Mouse (Mus musculus) spleen, postnatal 10 days (tissue): ENCODE results near the gene Palm.

ENCODE experiments used
- DNase-seq, 2 experiments: peaks; one replicate each; pipeline ENCODE4 v3.0.0; 2021 to 2022; ENCODE audit warnings: low spot score in 2 of 2

Palm gene

DNA sequence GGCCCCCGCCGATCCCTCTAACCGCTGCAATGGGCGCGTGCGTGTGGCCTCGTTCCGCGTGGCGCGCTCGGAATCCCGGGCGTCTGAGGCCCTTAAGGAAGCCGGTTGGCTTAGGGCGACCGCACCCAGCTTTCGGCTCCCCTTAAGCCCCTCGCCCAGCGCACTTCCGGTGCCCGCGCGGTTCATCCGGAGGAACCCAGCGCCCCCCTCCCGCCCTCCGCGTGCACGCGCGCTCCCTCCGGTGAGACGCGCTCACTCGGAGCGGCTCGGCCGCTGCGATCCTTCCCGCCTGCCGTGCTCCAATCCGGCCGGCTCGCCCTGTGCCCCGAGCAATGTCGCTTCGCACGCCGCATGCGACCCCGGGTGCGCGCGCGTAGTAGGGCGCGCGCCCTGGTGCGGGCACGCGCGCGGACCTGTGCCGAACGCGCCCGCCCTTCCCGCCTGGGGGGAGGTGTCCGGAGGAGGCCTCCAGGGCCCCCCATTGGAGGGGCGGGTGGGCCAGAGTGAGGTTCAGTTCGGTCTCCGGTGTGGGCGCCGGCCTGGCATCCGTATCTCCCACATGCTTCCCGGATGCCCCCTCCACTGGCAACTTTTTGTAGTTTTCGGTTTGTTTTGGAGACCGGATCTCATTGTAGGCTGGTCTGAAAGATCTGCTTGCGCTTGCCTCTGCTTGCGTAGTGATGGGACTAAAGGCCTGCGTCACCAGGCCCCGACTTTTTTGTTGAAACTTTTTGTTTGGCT lies 61.6 kb downstream of the Palm start:
- DNase-seq: peak; percentile 74 to 77

- peak; percentile 47 to 55 for DNase-seq
Measured at GRCm38 (mm10) chr10:79855558-79856184, 62.3 kb downstream of the Palm start.

GRCm38 (mm10) chr10:79856280-79856679 lies 62.9 kb downstream of the Palm start:
- no peak for DNase-seq

GRCm38 (mm10) chr10:79856704-79857451 lies 63.5 kb downstream of the Palm start:
- no peak for DNase-seq

GRCm38 (mm10) chr10:79857452-79857811 lies 64.1 kb downstream of the Palm start:
- DNase-seq: peak; percentile 45 to 71

GRCm38 (mm10) chr10:79857894-79858293 lies 64.5 kb downstream of the Palm start:
- DNase-seq: no peak

DNA sequence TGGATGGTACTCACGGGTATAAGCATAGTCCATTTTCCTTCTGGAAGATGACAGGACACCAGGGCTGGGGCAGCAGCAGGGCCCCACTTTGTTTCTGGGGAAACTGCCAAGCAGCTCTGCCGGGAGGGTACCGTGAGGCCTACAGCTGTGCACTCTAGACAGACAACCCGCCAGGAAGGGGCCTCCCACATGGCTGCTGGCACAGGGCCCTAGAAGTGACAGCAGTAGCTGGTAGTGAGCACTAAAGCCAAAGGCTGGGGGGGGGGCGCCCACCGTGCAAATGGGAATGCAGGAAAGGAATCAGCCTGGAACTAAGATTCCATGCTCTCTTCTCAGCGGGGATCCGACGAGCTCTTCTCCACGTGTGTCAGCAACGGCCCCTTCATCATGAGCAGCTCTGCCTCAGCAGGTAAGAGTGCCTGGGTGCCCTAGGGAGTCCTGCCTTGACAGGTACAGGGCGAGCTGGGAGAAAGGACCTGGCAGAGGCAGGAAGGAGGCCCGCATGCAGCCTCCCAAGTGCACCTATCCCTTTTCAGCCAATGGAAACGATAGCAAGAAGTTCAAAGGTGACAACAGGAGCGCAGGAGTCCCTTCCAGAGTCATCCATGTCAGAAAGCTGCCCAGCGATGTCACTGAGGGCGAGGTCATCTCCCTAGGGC lies 65.2 kb downstream of the Palm start:
- no peak for DNase-seq

GRCm38 (mm10) chr10:79859116-79859515 lies 65.7 kb downstream of the Palm start:
- DNase-seq: no peak

DNA sequence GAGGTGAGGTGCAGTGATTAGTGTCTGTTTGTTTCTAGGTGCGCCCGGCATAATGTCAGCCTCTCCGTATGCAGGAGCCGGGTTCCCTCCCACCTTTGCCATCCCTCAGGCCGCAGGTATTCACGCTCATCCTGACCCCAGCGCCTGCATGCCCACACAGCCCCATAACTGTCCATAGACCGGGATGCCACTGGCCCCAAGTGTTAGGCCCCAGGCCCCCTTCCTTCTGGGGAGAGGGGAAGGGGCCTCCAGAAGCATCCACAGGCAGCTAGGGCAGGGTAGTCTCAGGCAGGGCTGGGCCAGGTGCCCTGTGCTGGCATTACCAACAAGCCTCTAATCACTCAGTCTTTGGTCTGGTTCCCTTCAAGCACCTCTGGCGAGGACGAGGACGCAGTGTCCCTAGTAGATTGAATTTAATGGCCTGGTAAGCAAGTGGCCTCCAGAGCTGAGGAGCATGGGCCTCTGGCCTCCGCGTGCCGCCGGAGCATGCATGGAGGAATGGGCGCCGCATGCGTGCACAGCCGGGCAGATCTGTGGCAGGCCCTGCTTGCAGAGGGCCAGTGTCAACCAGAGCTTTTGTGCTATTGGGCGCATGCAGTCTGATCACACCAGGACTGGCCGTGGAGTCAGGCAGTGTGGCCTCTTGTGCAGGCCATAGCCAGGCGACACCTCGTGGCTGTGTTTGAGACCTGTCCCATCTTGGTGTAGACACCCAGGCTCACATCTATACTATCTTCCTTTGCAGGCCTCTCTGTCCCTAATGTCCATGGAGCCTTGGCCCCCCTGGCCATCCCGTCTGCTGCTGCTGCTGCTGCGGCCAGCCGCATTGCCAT lies 66.9 kb downstream of the Palm start:
- no peak for DNase-seq

DNA sequence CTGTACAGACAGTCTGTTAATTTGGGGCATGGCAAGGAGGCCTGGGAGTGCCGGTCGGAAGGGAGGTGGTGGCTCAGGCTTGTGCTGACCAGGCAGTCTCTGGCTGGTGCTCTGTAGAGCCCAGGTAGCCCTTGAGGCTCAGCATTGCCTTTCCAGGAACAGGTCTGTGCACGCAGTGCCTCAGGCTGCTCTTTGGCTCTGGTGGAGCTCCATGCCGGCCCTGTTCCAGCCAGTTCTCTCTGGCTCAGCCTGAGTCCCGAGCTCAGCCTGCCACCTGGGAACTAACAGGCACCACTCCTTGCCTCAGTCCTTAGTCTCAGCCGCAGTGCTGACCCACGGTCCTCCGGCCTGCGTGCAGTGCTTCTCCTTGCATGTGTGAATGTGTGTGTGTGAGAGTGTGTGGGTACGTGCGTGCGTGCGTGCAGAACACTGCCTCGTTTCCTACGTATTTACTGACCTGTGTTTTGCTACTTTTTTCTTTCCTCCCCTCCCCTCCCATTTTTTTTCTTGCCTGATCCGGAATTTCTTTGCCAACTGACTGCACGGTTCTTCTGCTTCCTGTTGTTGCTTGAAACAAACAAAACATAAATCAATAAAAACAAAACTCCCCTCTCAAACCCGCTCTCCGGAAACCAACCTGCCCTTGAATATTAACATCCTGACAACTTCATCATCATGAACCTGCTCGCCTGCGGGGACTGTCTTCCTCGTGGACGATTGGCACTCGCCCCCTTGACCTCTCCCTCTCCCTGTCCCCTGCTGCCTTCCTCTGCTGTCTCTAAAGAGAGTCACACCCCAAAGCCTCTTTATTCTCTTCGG lies 68.1 kb downstream of the Palm start:
- no peak for DNase-seq

DNA sequence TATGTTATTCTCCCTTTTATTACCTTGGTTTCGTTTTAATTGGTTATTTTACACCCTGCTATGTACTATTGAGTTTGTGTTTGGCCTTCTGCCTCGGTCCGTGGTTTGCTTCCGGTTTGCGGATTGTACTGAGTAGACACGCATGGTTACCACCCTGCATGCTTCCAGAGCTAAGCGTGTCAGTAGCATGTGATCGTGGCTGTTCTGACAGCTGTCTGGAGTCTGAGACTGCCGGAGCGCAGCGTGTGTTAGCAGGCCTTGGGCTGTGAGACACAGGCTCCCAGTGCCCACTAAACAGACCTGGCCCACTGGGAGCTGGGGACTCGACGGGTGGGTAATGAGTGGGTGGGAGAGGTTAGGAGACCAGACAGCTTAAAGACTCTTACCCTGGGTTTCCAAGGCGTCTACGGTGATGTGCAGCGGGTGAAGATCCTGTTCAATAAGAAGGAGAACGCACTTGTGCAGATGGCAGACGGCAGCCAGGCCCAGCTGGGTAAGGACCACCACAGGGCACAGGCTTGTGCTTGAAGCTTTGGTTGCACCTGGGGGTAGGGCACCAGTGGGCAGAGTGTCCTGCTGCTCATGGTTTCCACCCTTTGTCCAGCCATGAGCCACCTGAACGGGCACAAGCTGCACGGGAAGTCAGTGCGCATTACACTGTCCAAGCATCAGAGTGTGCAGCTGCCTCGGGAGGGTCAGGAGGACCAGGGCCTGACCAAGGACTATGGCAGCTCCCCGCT lies 68.8 kb downstream of the Palm start:
- DNase-seq: no peak

GRCm38 (mm10) chr10:79862925-79863324 lies 69.6 kb downstream of the Palm start:
- DNase-seq: no peak

DNA sequence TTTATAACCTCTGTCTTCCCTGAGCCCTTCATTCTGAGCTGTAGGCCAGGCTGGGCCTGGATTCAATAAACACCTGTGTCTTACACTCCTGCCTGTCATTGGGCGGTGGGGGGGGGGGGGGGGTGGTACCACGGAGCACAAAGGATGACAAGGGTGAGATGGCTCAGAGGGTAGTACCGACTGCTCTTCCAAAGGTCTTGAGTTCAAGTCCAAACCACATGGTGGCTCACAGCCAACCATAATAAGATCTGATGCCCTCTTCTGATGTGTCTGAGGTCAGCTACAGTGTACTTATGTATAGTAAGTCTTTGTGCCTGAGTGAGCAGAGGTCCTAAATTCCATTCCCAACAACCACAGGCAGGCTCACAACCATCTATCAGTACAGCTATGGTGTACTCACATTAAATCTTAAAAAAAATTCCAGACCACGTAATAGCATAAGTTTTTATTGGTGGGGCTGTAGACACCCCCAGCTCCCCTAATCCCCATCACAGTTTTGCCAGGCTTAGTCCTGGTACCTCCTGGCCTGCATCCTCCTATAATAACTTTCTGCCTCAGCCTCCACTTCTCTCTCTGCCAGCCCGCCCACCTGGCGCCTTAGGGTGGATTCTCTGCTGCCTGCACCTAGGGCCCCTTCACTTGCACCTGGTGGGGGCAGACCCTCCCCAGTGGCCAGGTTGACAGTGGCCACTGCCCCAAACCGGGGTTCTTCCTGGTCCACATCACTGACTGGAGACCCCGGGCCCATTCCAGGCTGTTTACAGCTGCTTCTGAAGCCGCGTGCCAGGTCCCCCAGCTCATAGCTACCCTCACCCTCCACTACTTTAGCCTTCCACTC lies 71.2 kb downstream of the Palm start:
- DNase-seq: no peak

DNA sequence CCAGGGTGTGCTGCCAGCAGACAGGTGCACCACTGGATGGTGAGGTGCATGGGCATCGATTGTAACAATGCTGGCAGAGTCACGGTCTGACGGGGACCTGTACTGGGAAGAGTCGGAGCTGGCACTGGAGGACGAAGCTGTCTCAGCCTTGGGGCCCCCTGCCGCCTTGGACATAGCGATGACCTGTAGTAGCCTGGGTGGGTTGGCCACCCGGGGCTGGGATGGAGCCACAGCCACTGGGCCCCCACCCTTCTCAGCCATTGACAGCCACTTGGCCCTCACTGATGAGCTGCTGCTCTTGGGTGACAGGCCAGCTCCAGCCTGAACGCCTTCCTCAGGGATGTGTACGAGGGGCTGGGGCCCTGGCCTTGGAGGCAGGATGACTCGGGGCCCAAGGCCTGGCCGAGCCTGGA lies 71.8 kb downstream of the Palm start:
- no peak for DNase-seq

DNA sequence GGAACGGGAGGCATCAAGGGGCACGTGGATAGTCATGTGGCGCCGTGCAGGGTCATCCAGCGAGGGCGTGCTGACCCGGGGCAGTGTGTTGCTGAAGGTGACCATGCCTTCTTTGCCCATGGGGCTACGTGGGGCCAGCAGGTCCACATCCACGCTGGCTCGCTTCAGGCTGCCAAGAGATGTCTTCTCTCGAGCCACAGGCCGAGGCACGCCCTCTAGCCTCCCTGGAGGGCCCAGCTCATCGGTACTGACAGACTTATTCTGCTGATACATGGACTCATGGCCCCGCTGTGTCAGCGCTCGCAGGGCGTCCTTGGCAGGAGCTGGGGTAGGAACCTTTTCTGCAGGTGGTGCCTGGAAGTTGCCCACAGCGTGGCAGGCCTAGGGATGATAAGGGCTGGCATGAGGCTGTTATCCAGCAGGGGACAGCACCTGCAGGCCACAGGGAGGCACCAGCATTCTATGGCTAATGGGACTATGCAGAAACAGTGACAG lies 72.5 kb downstream of the Palm start:
- no peak for DNase-seq

DNA sequence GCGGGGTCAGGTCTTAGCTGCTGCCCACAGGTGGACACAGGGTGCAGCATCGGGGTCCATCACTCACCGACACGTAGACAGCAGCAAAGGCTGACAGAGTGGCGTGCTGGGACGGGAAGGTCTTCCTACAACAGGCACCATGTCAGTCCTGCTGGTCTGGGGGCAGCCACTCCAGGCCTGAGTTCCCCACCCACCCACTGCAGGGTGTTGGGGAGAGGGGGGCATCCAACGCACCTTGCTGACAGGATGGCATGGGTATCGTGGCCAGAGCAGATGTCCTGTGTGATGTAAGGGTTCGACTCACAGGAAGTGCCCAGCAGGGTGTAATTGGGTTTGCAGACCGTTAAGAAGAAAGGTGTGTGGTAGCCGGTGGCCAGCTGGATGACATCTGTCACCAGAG lies 73.2 kb downstream of the Palm start:
- no peak for DNase-seq
